Mouse (Mus musculus) spleen, adult 2 months (tissue): Measurements from ENCODE around the gene Nrip2. TPM values are rescaled to one million over a fixed set of nuclear protein-coding genes. Genes with fewer than 3 reads are reported as not detected.
"Not testable (repeated sequence)": the region's sequence is repeated elsewhere in the genome, so short reads cannot be mapped to it uniquely, and the experiment has no call there.

ENCODE experiments used
- DNase-seq, 2 experiments: peaks; one replicate each; pipeline versions ENCODE4 v3.0.0 to v3.0.0-alpha.2; 2012 to 2021; ENCODE audit warnings: low spot score in 2 of 2, low read depth in 1 of 2
- H3K27ac ChIP-seq: fragments of 200-500 bp; 2 replicates; pipeline ENCODE4 v1.5.1; 2012; ENCODE audit warnings: low read length, inconsistent platforms; ENCODE audit not compliant: insufficient read depth
- H3K27me3 ChIP-seq: fragments of 200-500 bp; 2 replicates; pipeline ENCODE4 v1.6.1; 2012; ENCODE audit warnings: mild to moderate bottlenecking, moderate library complexity, low read length, inconsistent platforms; ENCODE audit not compliant: control insufficient read depth, insufficient read depth
- H3K36me3 ChIP-seq: fragments of 200-500 bp; 2 replicates; pipeline ENCODE4 v1.6.1; 2012; ENCODE audit warnings: mild to moderate bottlenecking, low read length, inconsistent platforms; ENCODE audit not compliant: control insufficient read depth, insufficient read depth
- H3K4me1 ChIP-seq: fragments of 200-500 bp; 2 replicates; pipeline ENCODE4 v1.6.1; 2011; ENCODE audit warnings: inconsistent platforms; ENCODE audit not compliant: control insufficient read depth, insufficient read depth, insufficient read length
- H3K4me3 ChIP-seq: fragments of 200-500 bp; 2 replicates; pipeline ENCODE4 v1.5.1; 2011; ENCODE audit warnings: mild to moderate bottlenecking, inconsistent platforms; ENCODE audit not compliant: insufficient read depth, insufficient read length; ENCODE audit errors: extremely low read depth
- CTCF ChIP-seq: fragments of 200-500 bp; IDR thresholded peaks from 2 replicates; pipeline ENCODE4 v1.5.1; 2011; ENCODE audit warnings: mild to moderate bottlenecking, inconsistent platforms; ENCODE audit not compliant: insufficient read depth, insufficient read length, insufficient replicate concordance; ENCODE audit errors: extremely low read depth
- POLR2A ChIP-seq: fragments of 200-500 bp; IDR thresholded peaks from 2 replicates; pipeline ENCODE4 v1.6.1; 2011; ENCODE audit warnings: low read depth, low read length, inconsistent platforms
- WGBS: fragments of 180-500 bp; shearing (Covaris S2); methylation state at CpG from one replicate; pipeline ENCODE4 v1.1.7; 2018; 5-methylcytosine and 5-hydroxymethylcytosine counted together
- polyA plus RNA-seq: library from polyadenylated mRNA; depleted of rRNA; stranded (reverse); fragments of >200 nt; gene quantifications from 2 replicates; pipeline ENCODE4 v1.2.3, GENCODE M21; 2012

Gene Nrip2
- polyA plus RNA-seq, 1 experiment = 0.28 TPM

GRCm38 (mm10) chr6:128375192-128375591 lies 23.9 kb upstream of the Nrip2 start, which contains the start of the genes Tex52 and Gm44596:
Gene Tex52 (plus strand): TSS chr6:128375456.
Gene Gm44596 (plus strand): TSS chr6:128375503.
- Histone ChIP-seq H3K27me3 (no peaks in the 10 kb centered on the region), H3K4me3 (no peak within 1 kb of the TSS), H3K4me1 (peaks cover 5% of the 10 kb centered on the region; the same call in 1 of the 2 replicates), H3K27ac (no peak within 1 kb of the TSS), H3K36me3 (peaks cover 8% of the 10 kb centered on the region)
- DNase-seq = no peak
- TF ChIP-seq CTCF = no peak
- TF ChIP-seq POLR2A = no peak
- WGBS = 88% methylated on average over 6 of the region's 6 CpGs

- TF ChIP-seq CTCF = no peak
- no peak for TF ChIP-seq POLR2A
- Histone ChIP-seq H3K4me1 (peaks cover 7% of the 10 kb centered on the region; the same call in 1 of the 2 replicates), H3K36me3 (peaks cover 8% of the 10 kb centered on the region), H3K27me3 (no peaks in the 10 kb centered on the region), H3K4me3 (no peak overlapping the region), H3K27ac (no peak overlapping the region)
- 95% methylated on average over 17 of the region's 17 CpGs for WGBS
- no peak for DNase-seq
These were observed 22.6 kb upstream of the Nrip2 start for GRCm38 (mm10) chr6:128376371-128377085.

GRCm38 (mm10) chr6:128379636-128380035 lies 19.5 kb upstream of the Nrip2 start:
- TF ChIP-seq POLR2A (no peak), CTCF (no peak)
- WGBS = 67% methylated on average over 16 of the region's 16 CpGs
- DNase-seq = no peak

GRCm38 (mm10) chr6:128380594-128381167 lies 18.4 kb upstream of the Nrip2 start:
- not testable (repeated sequence) for H3K4me3 ChIP-seq, H3K27ac ChIP-seq, DNase-seq, H3K27me3 ChIP-seq, H3K36me3 ChIP-seq
- 11% methylated on average over 1 of the region's 1 CpGs for WGBS
- peaks cover 14% of the 10 kb centered on the region; the same call in 1 of the 2 replicates for H3K4me1 ChIP-seq

More at GRCm38 (mm10) chr6:128379636-128380035, 19.5 kb upstream of the Nrip2 start:
- Histone ChIP-seq H3K27me3 (no peaks in the 10 kb centered on the region), H3K4me1 (peaks cover 14% of the 10 kb centered on the region; the same call in 1 of the 2 replicates), H3K4me3 (no peak overlapping the region), H3K36me3 (no peaks in the 10 kb centered on the region), H3K27ac (no peak overlapping the region)

GRCm38 (mm10) chr6:128381254-128381653 lies 17.8 kb upstream of the Nrip2 start:
- Histone ChIP-seq H3K36me3 (no peaks in the 10 kb centered on the region), H3K4me3 (no peak overlapping the region), H3K27me3 (no peaks in the 10 kb centered on the region), H3K4me1 (peaks cover 14% of the 10 kb centered on the region; the same call in 1 of the 2 replicates), H3K27ac (no peak overlapping the region)
- no peak for TF ChIP-seq POLR2A
- no peak for TF ChIP-seq CTCF
- DNase-seq = no peak
- 42% methylated on average over 3 of the region's 3 CpGs for WGBS

- Histone ChIP-seq H3K27me3 (no peaks in the 10 kb centered on the region), H3K4me3 (no peak overlapping the region), H3K4me1 (peaks cover 14% of the 10 kb centered on the region; the same call in 1 of the 2 replicates), H3K36me3 (no peaks in the 10 kb centered on the region), H3K27ac (0 out of 2 replicates have a peak overlapping the region, but pooled peaks have one; percentile 47)
- DNase-seq = peak; percentile 46 to 72
- 15% methylated on average over 7 of the region's 7 CpGs for WGBS
- no peak for TF ChIP-seq CTCF
- TF ChIP-seq POLR2A = no peak
These were observed 15.3 kb upstream of the Nrip2 start for GRCm38 (mm10) chr6:128383752-128384151.

- WGBS = 90% methylated on average over 1 of the region's 1 CpGs
- DNase-seq = no peak
- Histone ChIP-seq H3K4me3 (no peak overlapping the region), H3K27me3 (no peaks in the 10 kb centered on the region), H3K36me3 (no peaks in the 10 kb centered on the region), H3K27ac (no peak overlapping the region), H3K4me1 (peaks cover 9% of the 10 kb centered on the region; the same call in 1 of the 2 replicates)
- no peak for TF ChIP-seq CTCF
- TF ChIP-seq POLR2A = no peak
These were observed 14.1 kb upstream of the Nrip2 start for GRCm38 (mm10) chr6:128385026-128385425.
